18 mouse cellular contexts compared by ENCODE assay signal in the genomic region with DNA sequence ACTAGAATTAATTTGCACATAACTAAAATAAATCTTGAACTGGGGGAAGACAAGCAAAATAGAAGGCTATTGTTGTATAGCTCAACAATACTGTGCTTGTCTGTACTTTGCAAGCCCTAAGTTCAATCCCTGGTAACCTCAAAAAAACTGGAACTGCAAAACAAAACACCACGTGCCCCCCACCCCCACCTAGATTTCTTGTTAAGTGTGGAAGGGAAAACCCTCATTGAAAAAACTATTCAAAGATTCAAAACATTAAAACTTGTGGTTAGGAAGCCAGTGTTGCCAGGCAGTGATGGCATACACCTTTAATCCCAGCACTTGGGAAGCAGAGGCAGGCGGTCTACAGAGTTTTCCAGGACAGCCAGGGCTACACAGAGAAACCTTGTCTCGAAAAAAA.
"Had no signal": no experiment of that assay in that cellular context is flagged by ENCODE, and none has a peak within 500 bp of the region (broad histone marks: within the 10 kb centered on the region; RNA-seq: fewer than 3 reads in every experiment).

No protein-coding gene starts in this region.

- DNase-seq: kidney, adult 18-20 months; kidney, adult 9 months; kidney, postnatal 14 days; kidney, postnatal 4 days; left cerebral cortex, postnatal 4 days; lung, adult 2 months; midbrain, embryonic 14.5 days; right cerebral cortex, postnatal 14 days; right cerebral cortex, postnatal 4 days; thymus, adult 2 months; thymus, postnatal 14 days; thymus, postnatal 4 days had no signal

- H3K27me3 ChIP-seq: limb, embryonic 12.5 days; limb, embryonic 15.5 days; liver, embryonic 15.5 days; megakaryocyte, embryonic 14.5 days had no signal

- H3K4me3 ChIP-seq: limb, embryonic 12.5 days; limb, embryonic 15.5 days; liver, embryonic 15.5 days; midbrain, embryonic 10.5 days had no signal

- H3K9me3 ChIP-seq: limb, embryonic 12.5 days; limb, embryonic 15.5 days; liver, embryonic 15.5 days; megakaryocyte, embryonic 14.5 days; midbrain, embryonic 10.5 days had no signal

- H3K9ac ChIP-seq: limb, embryonic 12.5 days; limb, embryonic 15.5 days; liver, embryonic 15.5 days had no signal

- H3K4me2 ChIP-seq: limb, embryonic 12.5 days; limb, embryonic 15.5 days; liver, embryonic 15.5 days had no signal

- H3K27ac ChIP-seq: limb, embryonic 12.5 days; limb, embryonic 15.5 days; liver, embryonic 15.5 days; midbrain, embryonic 10.5 days; stomach, postnatal 0 days had no signal
